ENCODE assay signal across 20 mouse cellular contexts in the genomic region with DNA sequence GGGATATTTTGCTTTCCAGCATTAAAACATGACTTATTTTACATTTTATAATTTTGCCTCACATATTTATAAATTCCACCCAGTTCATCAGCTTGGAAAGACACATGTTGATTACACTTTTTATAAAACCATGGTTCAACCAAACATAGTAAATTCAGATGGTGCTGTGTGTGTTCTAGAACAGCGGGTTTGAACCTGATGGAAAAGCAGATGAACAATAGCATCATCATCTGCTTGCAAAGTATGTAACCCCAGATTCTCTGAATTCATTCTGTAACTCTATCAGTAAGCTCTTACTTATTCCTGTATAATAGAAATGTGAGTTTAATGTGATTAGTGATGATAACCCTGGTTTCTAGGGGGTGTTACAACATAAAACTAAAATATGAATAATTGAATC.
DNase-seq lines count a peak whose midpoint lies in the region; ATAC-seq and TF ChIP-seq lines count a peak whose summit lies in the region.
"Had no signal": no experiment of that assay in that cellular context is flagged by ENCODE, and none has a peak within 500 bp of the region (broad histone marks: within the 10 kb centered on the region; RNA-seq: fewer than 3 reads in every experiment).

No protein-coding gene starts in this region.

- no peak overlapping the region for H3K4me3 ChIP-seq in midbrain, embryonic 10.5 days
- H3K4me3 ChIP-seq in midbrain, embryonic 14.5 days (replicated peaks; ENCODE audit: low read depth, low read length) = no peak overlapping the region
- H3K4me3 ChIP-seq in layer of hippocampus, adult 2 months = no peak overlapping the region
- no peak overlapping the region for H3K4me3 ChIP-seq in left cerebral cortex, adult 2 months
- H3K4me3 ChIP-seq: embryonic facial prominence, embryonic 10.5 days; embryonic facial prominence, embryonic 12.5 days; forebrain, embryonic 13.5 days; forebrain, embryonic 15.5 days had no signal

- no peaks in the 10 kb centered on the region for H3K27me3 ChIP-seq in midbrain, embryonic 10.5 days (ENCODE audit: low read depth, poor library complexity, severe bottlenecking)
- H3K27me3 ChIP-seq in midbrain, embryonic 14.5 days (ENCODE audit: control insufficient read depth, insufficient read depth, low read length) = no peaks in the 10 kb centered on the region
- H3K27me3 ChIP-seq: embryonic facial prominence, embryonic 12.5 days; forebrain, embryonic 13.5 days; forebrain, embryonic 15.5 days had no signal

- H3K9me3 ChIP-seq in midbrain, embryonic 10.5 days (replicated peaks) = no peaks in the 10 kb centered on the region
- H3K9me3 ChIP-seq in midbrain, embryonic 14.5 days (ENCODE audit: control insufficient read depth, low read length) = no peaks in the 10 kb centered on the region
- H3K9me3 ChIP-seq: embryonic facial prominence, embryonic 10.5 days; embryonic facial prominence, embryonic 12.5 days; forebrain, embryonic 13.5 days; forebrain, embryonic 15.5 days had no signal

- ATAC-seq in midbrain, embryonic 14.5 days (ENCODE audit: low FRiP score, low TSS enrichment) = no peak

- no peak overlapping the region for H3K4me2 ChIP-seq in midbrain, embryonic 14.5 days (ENCODE audit: low read length)
- H3K4me2 ChIP-seq: embryonic facial prominence, embryonic 12.5 days; forebrain, embryonic 15.5 days had no signal

- peaks cover 39% of the 10 kb centered on the region for H3K4me1 ChIP-seq in midbrain, embryonic 10.5 days
- H3K4me1 ChIP-seq in midbrain, embryonic 14.5 days (ENCODE audit: control insufficient read depth, insufficient read depth, low read length) = peaks cover 12% of the 10 kb centered on the region

- peak overlapping the region; percentile 83; the same call in 1 of the 2 replicates for H3K27ac ChIP-seq in midbrain, embryonic 10.5 days (replicated peaks)
- no peak overlapping the region for H3K27ac ChIP-seq in midbrain, embryonic 14.5 days (replicated peaks; ENCODE audit: low read depth, low read length)
- no peak overlapping the region for H3K27ac ChIP-seq in layer of hippocampus, adult 2 months
- no peak overlapping the region for H3K27ac ChIP-seq in left cerebral cortex, adult 2 months
- H3K27ac ChIP-seq: embryonic facial prominence, embryonic 12.5 days had no signal

- H3K9ac ChIP-seq in midbrain, embryonic 14.5 days (replicated peaks; ENCODE audit: low read length) = no peak overlapping the region
- H3K9ac ChIP-seq: embryonic facial prominence, embryonic 12.5 days; forebrain, embryonic 13.5 days; forebrain, embryonic 15.5 days had no signal

- intact Hi-C loops in left cerebral cortex, postnatal 14 days (cut with DNase I) = loop anchor here (5.0 kb wide), 1 partner anchor 244 kb away; no protein-coding TSS in a partner anchor
- intact Hi-C loops in left cerebral cortex, adult 2 months (cut with DNase I) = no loop called here

- WGBS in midbrain, embryonic 10.5 days = 95% methylated on average over 1 of the region's 1 CpGs
- 83% methylated on average over 1 of the region's 1 CpGs for WGBS in midbrain, embryonic 14.5 days

- no peak for TF ChIP-seq CTCF in layer of hippocampus, adult 2 months (conservative IDR thresholded peaks at IDR 0.05)
- TF ChIP-seq CTCF in left cerebral cortex, adult 2 months (IDR thresholded peaks at IDR 0.05) = no peak

- peak; percentile 17 for DNase-seq in layer of hippocampus, adult 11-12 months (ENCODE audit: low spot score)
- no peak for DNase-seq in layer of hippocampus, postnatal 10 days (ENCODE audit: low spot score in 2 of 2)
- DNase-seq in midbrain, embryonic 10.5 days (ENCODE audit: low spot score) = no peak
- no peak for DNase-seq in midbrain, embryonic 14.5 days
- DNase-seq in layer of hippocampus, adult 2 months (ENCODE audit: low spot score in 2 of 2) = peak; percentile 45 to 48
- DNase-seq in layer of hippocampus, adult 9-10 months (ENCODE audit: low spot score) = peak; percentile 24
- no peak for DNase-seq in left cerebral cortex, postnatal 14 days (ENCODE audit: low spot score in 2 of 2)
- no peak for DNase-seq in left cerebral cortex, adult 2 months (ENCODE audit: extremely low spot score in 1 of 2, low spot score in 2 of 2)
- DNase-seq: adrenal gland, adult 2 months; adrenal gland, postnatal 10 days; adrenal gland, postnatal 25 days; cerebellum, adult 11-12 months; cerebellum, adult 2 months; cerebellum, adult 9-10 months; cerebellum, postnatal 10 days; cerebellum, postnatal 25 days had no signal

- H3K36me3 ChIP-seq in midbrain, embryonic 10.5 days = no peaks in the 10 kb centered on the region
- no peaks in the 10 kb centered on the region for H3K36me3 ChIP-seq in midbrain, embryonic 14.5 days (ENCODE audit: control insufficient read depth, insufficient read depth, low read length)
- H3K36me3 ChIP-seq: embryonic facial prominence, embryonic 10.5 days; embryonic facial prominence, embryonic 12.5 days; forebrain, embryonic 15.5 days had no signal

Comparison
In these comparisons a context has a peak if more than half of its experiments do, and no peak if none do; other contexts are left out.
1. DNase-seq: peak in layer of hippocampus, adult 11-12 months (single experiment), layer of hippocampus, adult 2 months (2 of 2) and layer of hippocampus, adult 9-10 months (single experiment); none in layer of hippocampus, postnatal 10 days (0 of 2), midbrain, embryonic 10.5 days (single experiment), midbrain, embryonic 14.5 days (single experiment), left cerebral cortex, postnatal 14 days (0 of 2) and left cerebral cortex, adult 2 months (0 of 2).